ENCODE assay signal across 9 mouse cellular contexts in the genomic region with DNA sequence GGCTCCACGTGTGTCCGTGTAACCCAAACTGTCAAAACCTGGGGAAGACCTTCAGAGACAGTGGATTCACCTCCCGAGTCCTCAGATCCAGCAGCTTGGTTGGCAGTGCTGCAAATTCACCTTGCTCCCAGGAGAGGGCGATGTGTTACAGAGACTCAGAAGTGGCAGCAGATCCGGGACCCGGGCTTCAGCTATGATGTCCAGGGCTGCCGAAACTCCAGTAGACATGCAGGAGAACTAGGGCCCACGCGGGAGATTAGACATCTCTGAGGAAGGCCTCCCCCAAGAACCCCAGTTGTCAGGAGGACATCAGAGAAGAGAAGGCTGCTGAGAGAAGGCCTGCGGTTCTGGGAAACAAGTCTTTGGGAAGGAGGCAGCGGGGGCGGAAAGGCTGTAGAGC. TPM values are rescaled to one million over a fixed set of nuclear protein-coding genes. Genes with fewer than 3 reads are reported as not detected.
DNase-seq lines count a peak whose midpoint lies in the region; ATAC-seq lines count a peak whose summit lies in the region.
"Had no signal": no experiment of that assay in that cellular context is flagged by ENCODE, and none has a peak within 500 bp of the region (broad histone marks: within the 10 kb centered on the region; RNA-seq: fewer than 3 reads in every experiment).

No protein-coding gene starts in this region.

- H3K27ac ChIP-seq in liver, embryonic 12.5 days, result no peak overlapping the region
- H3K27ac ChIP-seq in forebrain, embryonic 11.5 days (ENCODE audit: low read depth, low read length), result no peak overlapping the region
- H3K27ac ChIP-seq: liver, embryonic 13.5 days had no signal

- DNase-seq in liver, result peak; percentile 50
- DNase-seq in c-Kit-positive CD71-positive TER-119-positive erythroid progenitor cells, embryonic 14.5 days (ENCODE audit: low spot score), result peak; percentile 7
- peak; percentile 86 for DNase-seq in forebrain, embryonic 11.5 days (ENCODE audit: low spot score)
- peak; percentile 78 for DNase-seq in heart, postnatal 4 days
- DNase-seq in layer of hippocampus, postnatal 25 days (ENCODE audit: extremely low spot score in 1 of 2, low spot score in 1 of 2), result peak; percentile 62 to 64
- peak; percentile 76 for DNase-seq in mesoderm, embryonic 11.5 days (ENCODE audit: low read depth, low spot score)
- DNase-seq in spleen, postnatal 4 days (ENCODE audit: low spot score in 2 of 2), result peak; percentile 36 to 76
- DNase-seq: liver, embryonic 13.5 days had no signal

- peaks cover 90% of the 10 kb centered on the region for H3K27me3 ChIP-seq in liver, embryonic 12.5 days (replicated peaks)
- peaks cover 5% of the 10 kb centered on the region for H3K27me3 ChIP-seq in forebrain, embryonic 11.5 days (ENCODE audit: control insufficient read depth, insufficient read depth, low read length)

- no peak for ATAC-seq in liver, embryonic 12.5 days
- no peak for ATAC-seq in forebrain, embryonic 11.5 days (replicated peaks; ENCODE audit: low FRiP score)

- WGBS in liver, embryonic 12.5 days (ENCODE audit: insufficient replicate concordance), result 19% methylated on average over 12 of the region's 12 CpGs
- 22% methylated on average over 12 of the region's 12 CpGs for WGBS in forebrain, embryonic 11.5 days

- no peaks in the 10 kb centered on the region for H3K36me3 ChIP-seq in liver, embryonic 12.5 days
- no peaks in the 10 kb centered on the region for H3K36me3 ChIP-seq in forebrain, embryonic 11.5 days (ENCODE audit: control insufficient read depth, insufficient read depth, low read length)
- H3K36me3 ChIP-seq: liver, embryonic 13.5 days had no signal

- H3K9ac ChIP-seq in liver, embryonic 12.5 days, result no peak overlapping the region
- peak overlapping the region; percentile 23; the same call in 1 of the 2 replicates for H3K9ac ChIP-seq in forebrain, embryonic 11.5 days (ENCODE audit: low read length)
- H3K9ac ChIP-seq: liver, embryonic 13.5 days had no signal

- H3K4me2 ChIP-seq in liver, embryonic 12.5 days, result no peak overlapping the region
- H3K4me2 ChIP-seq in forebrain, embryonic 11.5 days (ENCODE audit: low read depth, low read length, severe bottlenecking), result no peak overlapping the region
- H3K4me2 ChIP-seq: liver, embryonic 13.5 days had no signal

- no peaks in the 10 kb centered on the region for H3K9me3 ChIP-seq in liver, embryonic 12.5 days (replicated peaks)
- no peaks in the 10 kb centered on the region for H3K9me3 ChIP-seq in forebrain, embryonic 11.5 days (ENCODE audit: control insufficient read depth, low read length)
- H3K9me3 ChIP-seq: liver, embryonic 13.5 days had no signal

- H3K4me1 ChIP-seq in liver, embryonic 12.5 days, result 0 out of 2 replicates have a peak, but pooled peaks cover under 1% of the 10 kb centered on the region
- H3K4me1 ChIP-seq in forebrain, embryonic 11.5 days (replicated peaks; ENCODE audit: control insufficient read depth, insufficient read depth, low read length), result peaks cover 7% of the 10 kb centered on the region; the same call in 1 of the 2 replicates
- H3K4me1 ChIP-seq: liver, embryonic 13.5 days had no signal

- H3K4me3 ChIP-seq in liver, embryonic 12.5 days, result no peak overlapping the region
- H3K4me3 ChIP-seq in forebrain, embryonic 11.5 days (ENCODE audit: low read depth, low read length), result no peak overlapping the region
- H3K4me3 ChIP-seq: liver, embryonic 13.5 days had no signal

RNA-seq across cellular contexts. Expression of gene Slc22a12, which starts 50.7 kb away (rescaled TPM):
- not detected in 2 replicates for polyA plus RNA-seq in liver, embryonic 12.5 days (2016; fragmentation: Nextera tagmentation; extraction: Ambion mirVana)
- polyA plus RNA-seq in forebrain, embryonic 11.5 days (2014; fragmentation: Nextera tagmentation; extraction: Ambion mirVana), result not detected in 2 replicates
- total RNA-seq in heart, postnatal 4 days (2021), result not detected
- 1 to 10 TPM in 1 of 2 experiments, under 1 TPM in 1; 0.47 to 1.2 TPM for total RNA-seq in layer of hippocampus, postnatal 25 days (2021)
- polyA plus RNA-seq: liver, embryonic 13.5 days had no signal

Comparison
In these comparisons a context has a peak if more than half of its experiments do, and no peak if none do; other contexts are left out.
1. DNase-seq: peak in every context shown above with its lines; median percentile 86 in forebrain, embryonic 11.5 days; 78 in heart, postnatal 4 days; 76 in mesoderm, embryonic 11.5 days; 63 in layer of hippocampus, postnatal 25 days; 56 in spleen, postnatal 4 days; 50 in liver; 7 in c-Kit-positive CD71-positive TER-119-positive erythroid progenitor cells, embryonic 14.5 days.